Mouse (Mus musculus) stomach, embryonic 15.5 days (tissue): Measurements from ENCODE around the gene Sh3pxd2a. TPM values are rescaled to one million over a fixed set of nuclear protein-coding genes. Genes with fewer than 3 reads are reported as not detected.

ENCODE experiments used
- ATAC-seq: fragments of 200-750 bp; cut with Nextera tagmentation; 2 replicates; pipeline ENCODE4 v1.8.0; 2017; ENCODE audit warnings: low read depth, moderate number of reproducible peaks, moderate TSS enrichment; ENCODE audit not compliant: insufficient read depth, low FRiP score
- H3K27ac ChIP-seq: fragments of 300-500 bp; sonication (generic); 2 replicates; pipeline ENCODE4 v1.5.1; 2015; ENCODE audit warnings: mild to moderate bottlenecking, inconsistent platforms
- H3K27me3 ChIP-seq: fragments of 300-500 bp; sonication (generic); replicated peaks from 2 replicates; pipeline ENCODE4 v1.6.1; 2015; ENCODE audit warnings: inconsistent platforms
- H3K36me3 ChIP-seq: fragments of 300-500 bp; sonication (generic); 2 replicates; pipeline ENCODE4 v1.6.1; 2015; ENCODE audit warnings: inconsistent platforms
- H3K4me1 ChIP-seq: fragments of 300-500 bp; sonication (generic); 2 replicates; pipeline ENCODE4 v1.6.1; 2015; ENCODE audit warnings: inconsistent platforms
- H3K4me2 ChIP-seq: fragments of 300-500 bp; sonication (generic); 2 replicates; pipeline ENCODE4 v1.6.1; 2015; ENCODE audit warnings: mild to moderate bottlenecking, inconsistent platforms
- H3K4me3 ChIP-seq: fragments of 300-500 bp; sonication (generic); replicated peaks from 2 replicates; pipeline ENCODE4 v1.5.1; 2015; ENCODE audit warnings: inconsistent platforms
- H3K9ac ChIP-seq: fragments of 300-500 bp; sonication (generic); 2 replicates; pipeline ENCODE4 v1.6.1; 2015; ENCODE audit warnings: inconsistent platforms
- H3K9me3 ChIP-seq: fragments of 300-500 bp; sonication (generic); 2 replicates; pipeline ENCODE4 v1.6.1; 2016; ENCODE audit warnings: inconsistent platforms
- WGBS: fragments of 180-500 bp; shearing (Covaris S2); methylation state at CpG from one replicate; pipeline ENCODE4 v1.1.7; 2015; 5-methylcytosine and 5-hydroxymethylcytosine counted together
- polyA plus RNA-seq: library from polyadenylated mRNA; unstranded; fragments of >200 nt; fragmentation: Nextera tagmentation; extraction: Ambion mirVana; gene quantifications from 2 replicates; pipeline ENCODE4 v1.2.1, GENCODE M21; 2015

Gene Sh3pxd2a
- polyA plus RNA-seq, 1 experiment from 2014 or later = 6.8 TPM

- Histone ChIP-seq H3K27me3 (no peaks in the 10 kb centered on the region), H3K4me1 (peaks cover 30% of the 10 kb centered on the region), H3K4me2 (no peak overlapping the region), H3K9ac (no peak overlapping the region), H3K9me3 (no peaks in the 10 kb centered on the region), H3K27ac (no peak overlapping the region), H3K4me3 (no peak overlapping the region), H3K36me3 (no peaks in the 10 kb centered on the region)
- no peak for ATAC-seq
- 87% methylated on average over 14 of the region's 14 CpGs for WGBS
These were observed 157.9 kb downstream of the Sh3pxd2a start for GRCm38 (mm10) chr19:47306128-47306916.

DNA sequence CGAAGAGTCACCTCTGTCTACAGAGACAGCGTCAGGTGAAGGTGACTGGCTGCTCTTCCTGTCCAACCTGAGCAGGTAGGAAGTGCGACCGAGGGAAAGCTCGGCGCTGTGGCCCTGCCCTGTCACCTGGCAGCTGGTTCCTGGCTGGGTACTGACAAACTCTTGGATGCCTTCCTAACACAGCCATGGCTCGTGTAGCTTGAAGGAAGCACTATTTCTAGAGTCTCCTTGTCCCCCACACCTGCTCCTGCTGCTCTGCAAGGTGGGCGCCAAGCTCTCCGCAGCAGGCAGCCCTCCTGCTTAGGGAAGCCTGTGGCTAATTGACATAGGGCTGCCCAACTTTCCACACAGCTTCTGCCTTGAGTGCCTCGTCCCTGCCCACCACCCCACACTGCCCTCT lies 158.8 kb downstream of the Sh3pxd2a start:
- H3K27ac ChIP-seq = no peak overlapping the region
- H3K36me3 ChIP-seq = no peaks in the 10 kb centered on the region
- H3K4me3 ChIP-seq = no peak overlapping the region
- H3K9ac ChIP-seq = no peak overlapping the region
- no peak overlapping the region for H3K4me2 ChIP-seq
- 86% methylated on average over 10 of the region's 10 CpGs for WGBS
- no peak for ATAC-seq
- peaks cover 37% of the 10 kb centered on the region for H3K4me1 ChIP-seq
- no peaks in the 10 kb centered on the region for H3K9me3 ChIP-seq
- H3K27me3 ChIP-seq = no peaks in the 10 kb centered on the region

GRCm38 (mm10) chr19:47304170-47304745 lies 159.9 kb downstream of the Sh3pxd2a start:
- Histone ChIP-seq H3K9me3 (no peaks in the 10 kb centered on the region), H3K27ac (no peak overlapping the region), H3K36me3 (peaks cover 6% of the 10 kb centered on the region; the same call in 1 of the 2 replicates), H3K27me3 (no peaks in the 10 kb centered on the region), H3K4me2 (no peak overlapping the region), H3K4me1 (peaks cover 37% of the 10 kb centered on the region), H3K4me3 (no peak overlapping the region), H3K9ac (no peak overlapping the region)
- 84% methylated on average over 5 of the region's 5 CpGs for WGBS
- ATAC-seq = no peak

- 77% methylated on average over 10 of the region's 10 CpGs for WGBS
- H3K27me3 ChIP-seq = no peaks in the 10 kb centered on the region
- H3K9ac ChIP-seq = no peak overlapping the region
- peaks cover 37% of the 10 kb centered on the region for H3K4me1 ChIP-seq
- peaks cover 6% of the 10 kb centered on the region; the same call in 1 of the 2 replicates for H3K36me3 ChIP-seq
- H3K4me3 ChIP-seq = no peak overlapping the region
- H3K27ac ChIP-seq = peak overlapping the region; percentile 66; the same call in 1 of the 2 replicates
- no peaks in the 10 kb centered on the region for H3K9me3 ChIP-seq
- ATAC-seq = no peak
- H3K4me2 ChIP-seq = no peak overlapping the region
These were observed 161.1 kb downstream of the Sh3pxd2a start for GRCm38 (mm10) chr19:47303128-47303527.

DNA sequence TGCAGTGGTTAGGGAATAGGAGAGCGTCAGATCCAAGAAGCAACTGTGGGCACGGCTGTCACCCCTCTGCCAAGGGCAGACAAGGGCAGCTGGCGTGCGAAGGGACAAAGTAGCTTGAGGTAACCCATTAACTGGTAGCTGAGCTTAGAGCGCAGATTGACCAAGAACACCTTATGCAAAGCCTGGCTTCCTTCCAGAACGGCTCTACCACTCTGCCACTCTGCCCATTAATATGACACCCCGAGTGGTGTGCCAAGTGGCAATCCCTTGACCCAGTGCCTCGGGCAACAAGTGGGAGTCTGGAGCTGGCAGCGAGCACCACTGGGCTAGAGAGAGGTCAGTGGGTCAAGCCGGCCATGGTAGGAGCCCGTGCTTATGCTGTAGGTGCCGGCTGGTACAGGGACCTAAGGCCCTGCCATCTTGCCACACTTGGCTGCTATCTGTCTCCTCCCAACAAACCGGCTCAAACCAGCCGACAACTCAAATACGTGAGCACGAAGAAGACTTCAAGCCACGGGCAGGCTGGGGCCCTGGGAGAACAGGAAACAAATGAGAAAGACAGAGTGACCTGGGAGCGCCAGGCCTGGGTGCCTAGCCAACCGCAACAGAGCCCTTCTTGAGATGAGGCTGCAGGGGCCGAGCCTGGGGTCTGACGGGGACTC lies 161.9 kb downstream of the Sh3pxd2a start:
- Histone ChIP-seq H3K9ac (no peak overlapping the region), H3K27ac (peak overlapping the region; percentile 66)

GRCm38 (mm10) chr19:47301303-47302190 lies 162.7 kb downstream of the Sh3pxd2a start:
- Histone ChIP-seq H3K36me3 (peaks cover 6% of the 10 kb centered on the region; the same call in 1 of the 2 replicates), H3K27ac (peak overlapping the region; percentile 66), H3K4me3 (no peak overlapping the region), H3K27me3 (no peaks in the 10 kb centered on the region), H3K9me3 (no peaks in the 10 kb centered on the region), H3K4me2 (peak overlapping the region; percentile 21; the same call in 1 of the 2 replicates), H3K9ac (no peak overlapping the region), H3K4me1 (peaks cover 37% of the 10 kb centered on the region)
- peak; percentile 27; the same call in 1 of the 2 replicates for ATAC-seq
- 16% methylated on average over 19 of the region's 19 CpGs for WGBS

More for the DNA sequence above, 161.9 kb downstream of the Sh3pxd2a start:
- Histone ChIP-seq H3K4me1 (peaks cover 37% of the 10 kb centered on the region), H3K36me3 (peaks cover 6% of the 10 kb centered on the region; the same call in 1 of the 2 replicates), H3K4me2 (no peak overlapping the region), H3K4me3 (no peak overlapping the region), H3K27me3 (no peaks in the 10 kb centered on the region), H3K9me3 (no peaks in the 10 kb centered on the region)
- 54% methylated on average over 21 of the region's 21 CpGs for WGBS
- ATAC-seq = 0 out of 2 replicates have a peak, but pooled peaks have one; percentile 9

DNA sequence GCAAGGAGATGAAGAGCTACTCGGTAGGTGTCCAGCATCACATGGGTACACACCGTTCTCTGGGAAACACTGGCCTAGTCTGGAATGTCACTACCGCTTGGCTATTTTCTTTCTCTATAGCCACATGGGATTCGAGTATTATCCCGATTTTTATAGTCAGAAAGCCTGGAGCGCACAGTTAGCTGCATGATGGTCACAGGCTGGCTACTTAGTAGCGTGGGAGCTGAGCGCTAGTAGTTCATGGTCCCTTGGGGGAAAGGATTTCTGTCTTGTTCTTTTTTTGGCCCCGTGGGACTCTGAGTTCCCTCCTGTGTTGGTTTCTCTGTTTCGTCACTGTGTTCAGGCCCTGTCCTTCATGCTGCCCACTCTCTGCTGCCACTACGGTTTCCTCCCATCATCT lies 166.1 kb downstream of the Sh3pxd2a start:
- Histone ChIP-seq H3K27me3 (no peaks in the 10 kb centered on the region), H3K27ac (no peak overlapping the region), H3K9me3 (no peaks in the 10 kb centered on the region), H3K9ac (no peak overlapping the region), H3K4me3 (no peak overlapping the region), H3K4me1 (peaks cover 24% of the 10 kb centered on the region), H3K36me3 (peaks cover 6% of the 10 kb centered on the region; the same call in 1 of the 2 replicates), H3K4me2 (no peak overlapping the region)
- WGBS = 83% methylated on average over 11 of the region's 11 CpGs
- ATAC-seq = no peak

DNA sequence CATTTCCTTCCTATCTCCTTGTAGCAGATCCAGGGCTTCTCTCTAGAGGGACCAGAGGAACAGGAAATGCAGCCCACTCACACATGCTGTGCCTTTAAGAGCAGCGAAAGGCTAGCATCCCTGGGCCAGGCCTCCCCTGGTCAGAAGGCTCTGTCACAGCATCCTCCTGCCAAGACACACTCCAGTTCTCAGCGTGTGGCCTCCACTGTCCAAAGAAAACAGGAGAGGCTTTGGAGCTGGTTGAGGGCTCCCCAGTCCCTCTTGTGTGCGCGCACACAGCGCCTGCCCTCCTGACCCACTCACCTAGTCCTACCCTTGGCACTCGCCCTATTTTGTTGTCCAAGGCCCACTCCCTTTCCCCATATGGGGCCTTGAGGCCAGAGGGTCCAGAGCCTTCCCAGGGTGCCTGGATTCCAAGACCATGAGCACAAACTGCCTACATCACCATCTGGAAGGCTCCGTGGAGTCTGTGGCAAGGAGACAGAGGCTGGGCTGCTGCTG lies 171.7 kb downstream of the Sh3pxd2a start:
- 0 out of 2 replicates have a peak, but pooled peaks have one; percentile 23 for ATAC-seq
- no peaks in the 10 kb centered on the region for H3K9me3 ChIP-seq
- no peaks in the 10 kb centered on the region for H3K27me3 ChIP-seq
- 0 out of 2 replicates have a peak, but pooled peaks cover 9% of the 10 kb centered on the region for H3K36me3 ChIP-seq
- H3K4me1 ChIP-seq = peaks cover 23% of the 10 kb centered on the region
- peak overlapping the region; percentile 79 for H3K27ac ChIP-seq
- no peak overlapping the region for H3K4me3 ChIP-seq
- no peak overlapping the region for H3K9ac ChIP-seq
- no peak overlapping the region for H3K4me2 ChIP-seq
- 49% methylated on average over 7 of the region's 7 CpGs for WGBS

GRCm38 (mm10) chr19:47291307-47292080 lies 172.7 kb downstream of the Sh3pxd2a start:
- no peaks in the 10 kb centered on the region for H3K27me3 ChIP-seq
- WGBS = 41% methylated on average over 7 of the region's 7 CpGs
- H3K9ac ChIP-seq = no peak overlapping the region
- H3K27ac ChIP-seq = peak overlapping the region; percentile 79
- peak overlapping the region; percentile 8; the same call in 1 of the 2 replicates for H3K4me2 ChIP-seq
- ATAC-seq = peak; percentile 69; the same call in 1 of the 2 replicates
- peaks cover 28% of the 10 kb centered on the region for H3K4me1 ChIP-seq
- H3K36me3 ChIP-seq = peaks cover 9% of the 10 kb centered on the region; the same call in 1 of the 2 replicates
- no peaks in the 10 kb centered on the region for H3K9me3 ChIP-seq
- no peak overlapping the region for H3K4me3 ChIP-seq

GRCm38 (mm10) chr19:47286886-47287450 lies 177.2 kb downstream of the Sh3pxd2a start:
- peaks cover 29% of the 10 kb centered on the region for H3K4me1 ChIP-seq
- no peaks in the 10 kb centered on the region for H3K9me3 ChIP-seq
- WGBS = 59% methylated on average over 17 of the region's 17 CpGs
- ATAC-seq = no peak
- peaks cover 37% of the 10 kb centered on the region for H3K36me3 ChIP-seq
- H3K9ac ChIP-seq = no peak overlapping the region
- no peak overlapping the region for H3K27ac ChIP-seq
- no peaks in the 10 kb centered on the region for H3K27me3 ChIP-seq
- no peak overlapping the region for H3K4me2 ChIP-seq
- no peak overlapping the region for H3K4me3 ChIP-seq
